Mouse (Mus musculus): ENCODE measurements at regions not wholly inside any gene's neighbourhood (a gene's known extent, or its start where the extent isn't known, plus 50 kb on each side); places are given as distances from the start of the nearest gene placed in this dataset.
A peak's percentile ranks its signal among the peaks of the same experiment; 100 is the strongest.

GRCm38 (mm10) chrY:43772246-43772645, 492.0 kb downstream of the Gm21739 start:
- peak; percentile 2 to 9 for DNase-seq (ENCODE audit: low spot score in 2 of 2)

All from thymus, postnatal 10 days (tissue).